Mouse (Mus musculus): Measurements from ENCODE around the gene Pde4d. TPM values are rescaled to one million over a fixed set of nuclear protein-coding genes. Genes with fewer than 3 reads are reported as not detected.

The Pde4d gene
- polyA plus RNA-seq, 1 experiment from 2014 or later: 32.1 TPM

DNA sequence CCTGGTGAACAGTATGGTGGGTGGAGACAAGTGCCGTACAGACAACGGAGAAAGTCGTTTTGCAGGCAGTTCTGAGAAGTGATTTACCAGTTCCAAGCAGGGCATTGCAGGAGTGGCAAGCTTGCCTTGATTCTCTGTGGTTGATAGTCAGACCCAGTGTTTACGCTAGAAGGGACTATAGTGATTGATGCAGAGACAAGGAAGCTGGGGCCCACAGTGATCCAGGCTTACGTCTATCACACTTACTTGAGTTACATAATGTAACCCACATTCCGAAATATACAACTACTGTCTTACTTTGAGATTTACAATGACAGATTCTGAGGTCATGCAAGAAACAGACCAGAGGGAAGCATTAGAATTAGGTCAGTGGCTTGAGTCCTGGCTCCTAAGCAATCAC lies 1414.6 kb downstream of the Pde4d start:
- H3K4me1 ChIP-seq (ENCODE audit: control insufficient read depth, insufficient read depth, low read length): no peaks in the 10 kb centered on the region
- H3K4me2 ChIP-seq (ENCODE audit: low read depth, low read length): no peak overlapping the region
- no peak overlapping the region for H3K4me3 ChIP-seq (ENCODE audit: low read depth, low read length)
- H3K9ac ChIP-seq (replicated peaks; ENCODE audit: low read depth, low read length): no peak overlapping the region
- H3K36me3 ChIP-seq (ENCODE audit: control insufficient read depth, insufficient read depth, low read length): no peaks in the 10 kb centered on the region
- no peaks in the 10 kb centered on the region for H3K27me3 ChIP-seq (ENCODE audit: control insufficient read depth, insufficient read depth, low read length)
- no peaks in the 10 kb centered on the region for H3K9me3 ChIP-seq (ENCODE audit: control insufficient read depth, low read length)
- no peak for ATAC-seq (ENCODE audit: low read depth)
- H3K27ac ChIP-seq (ENCODE audit: low read depth, low read length): no peak overlapping the region
- 88% methylated on average over 6 of the region's 6 CpGs for WGBS

DNA sequence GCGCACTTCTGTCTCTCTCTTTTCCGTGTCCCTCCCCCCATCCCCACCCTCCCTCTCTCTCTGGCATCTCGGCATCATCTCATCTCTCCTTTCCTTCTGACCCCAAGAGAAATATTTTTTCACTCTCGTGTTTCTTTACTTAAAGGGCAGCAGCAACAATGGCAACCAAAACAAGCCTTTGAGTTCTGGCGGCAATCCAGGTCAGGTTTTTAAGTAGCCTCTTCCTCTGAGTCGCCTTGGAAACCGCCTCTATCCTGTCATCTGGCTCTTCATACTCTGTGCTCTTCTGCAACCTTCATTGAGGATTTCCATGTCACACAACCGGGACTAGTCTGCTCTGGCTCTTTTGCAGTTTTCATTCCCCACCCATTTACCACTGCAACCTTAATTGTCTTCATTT lies 1430.6 kb downstream of the Pde4d start:
- no peaks in the 10 kb centered on the region for H3K36me3 ChIP-seq (ENCODE audit: control insufficient read depth, insufficient read depth, low read length)
- H3K4me1 ChIP-seq (ENCODE audit: control insufficient read depth, insufficient read depth, low read length): no peaks in the 10 kb centered on the region
- H3K9ac ChIP-seq (replicated peaks; ENCODE audit: low read depth, low read length): no peak overlapping the region
- H3K4me3 ChIP-seq (ENCODE audit: low read depth, low read length): no peak overlapping the region
- no peak overlapping the region for H3K27ac ChIP-seq (ENCODE audit: low read depth, low read length)
- ATAC-seq (ENCODE audit: low read depth): no peak
- H3K4me2 ChIP-seq (ENCODE audit: low read depth, low read length): no peak overlapping the region
- WGBS: 60% methylated on average over 8 of the region's 8 CpGs
- no peaks in the 10 kb centered on the region for H3K27me3 ChIP-seq (ENCODE audit: control insufficient read depth, insufficient read depth, low read length)
- H3K9me3 ChIP-seq (ENCODE audit: control insufficient read depth, low read length): no peaks in the 10 kb centered on the region

DNA sequence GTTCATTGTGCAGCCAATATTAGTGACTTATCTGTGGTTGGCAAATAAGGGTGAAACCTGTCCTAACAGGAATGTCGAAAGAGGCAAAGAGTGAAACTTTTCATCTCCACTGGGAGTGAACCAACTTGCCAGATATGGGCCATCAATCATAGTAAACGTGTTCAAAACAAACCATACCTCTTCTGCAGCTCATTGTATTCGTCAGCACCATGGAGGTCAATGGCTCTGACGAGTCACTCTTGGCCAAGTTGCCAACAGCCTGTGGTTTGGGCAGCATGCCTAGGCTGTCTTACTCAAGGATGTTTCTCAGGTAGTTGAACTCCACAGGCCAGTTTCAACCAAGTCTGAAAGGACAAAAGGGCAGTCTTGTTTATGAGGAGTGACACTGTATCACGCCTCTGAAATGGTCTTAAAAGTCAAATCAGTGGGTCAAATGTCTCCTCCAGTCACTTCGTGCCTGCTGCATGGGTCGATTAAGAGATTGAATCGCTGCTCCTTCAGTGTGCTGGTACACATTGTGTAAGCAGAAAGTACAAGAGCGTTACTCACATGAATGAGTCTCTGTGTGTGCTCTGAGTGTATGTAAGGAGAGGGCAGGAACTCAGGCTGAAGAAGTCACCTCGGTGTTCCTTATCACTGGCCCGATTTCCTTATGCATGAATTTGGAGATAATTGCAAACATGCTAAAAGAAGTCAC lies 1431.6 kb downstream of the Pde4d start:
- WGBS: 83% methylated on average over 11 of the region's 11 CpGs
- no peak overlapping the region for H3K27ac ChIP-seq (ENCODE audit: low read depth, low read length)
- H3K36me3 ChIP-seq (ENCODE audit: control insufficient read depth, insufficient read depth, low read length): no peaks in the 10 kb centered on the region
- no peak for ATAC-seq (ENCODE audit: low read depth)
- no peaks in the 10 kb centered on the region for H3K4me1 ChIP-seq (ENCODE audit: control insufficient read depth, insufficient read depth, low read length)
- no peaks in the 10 kb centered on the region for H3K27me3 ChIP-seq (ENCODE audit: control insufficient read depth, insufficient read depth, low read length)
- no peaks in the 10 kb centered on the region for H3K9me3 ChIP-seq (ENCODE audit: control insufficient read depth, low read length)
- no peak overlapping the region for H3K9ac ChIP-seq (replicated peaks; ENCODE audit: low read depth, low read length)
- no peak overlapping the region for H3K4me2 ChIP-seq (ENCODE audit: low read depth, low read length)
- H3K4me3 ChIP-seq (ENCODE audit: low read depth, low read length): no peak overlapping the region

DNA sequence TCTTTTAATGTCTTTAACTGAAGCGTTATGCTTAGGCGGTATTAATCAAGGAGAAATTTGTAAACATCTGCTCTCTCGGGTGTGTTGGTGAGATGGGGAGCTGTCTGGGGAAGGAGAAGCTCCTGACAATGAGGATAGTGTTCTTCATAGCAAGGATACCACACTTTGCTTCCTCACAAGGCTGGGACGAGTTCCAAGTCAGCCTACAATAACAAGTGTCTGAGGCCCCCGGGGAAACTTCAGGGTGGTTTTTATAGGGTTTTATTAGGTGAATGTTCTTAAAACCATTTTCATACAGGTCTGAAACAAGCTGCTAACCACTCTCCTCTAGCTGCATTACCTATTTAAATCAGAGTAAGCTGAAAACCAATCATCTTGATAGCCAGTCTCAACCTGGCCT lies 1433.9 kb downstream of the Pde4d start:
- H3K9me3 ChIP-seq (ENCODE audit: control insufficient read depth, low read length): no peaks in the 10 kb centered on the region
- no peak overlapping the region for H3K9ac ChIP-seq (replicated peaks; ENCODE audit: low read depth, low read length)
- no peak overlapping the region for H3K27ac ChIP-seq (ENCODE audit: low read depth, low read length)
- no peaks in the 10 kb centered on the region for H3K27me3 ChIP-seq (ENCODE audit: control insufficient read depth, insufficient read depth, low read length)
- WGBS: 72% methylated on average over 5 of the region's 5 CpGs
- no peak for ATAC-seq (ENCODE audit: low read depth)
- H3K4me3 ChIP-seq (ENCODE audit: low read depth, low read length): no peak overlapping the region
- no peaks in the 10 kb centered on the region for H3K4me1 ChIP-seq (ENCODE audit: control insufficient read depth, insufficient read depth, low read length)
- no peaks in the 10 kb centered on the region for H3K36me3 ChIP-seq (ENCODE audit: control insufficient read depth, insufficient read depth, low read length)
- no peak overlapping the region for H3K4me2 ChIP-seq (ENCODE audit: low read depth, low read length)

DNA sequence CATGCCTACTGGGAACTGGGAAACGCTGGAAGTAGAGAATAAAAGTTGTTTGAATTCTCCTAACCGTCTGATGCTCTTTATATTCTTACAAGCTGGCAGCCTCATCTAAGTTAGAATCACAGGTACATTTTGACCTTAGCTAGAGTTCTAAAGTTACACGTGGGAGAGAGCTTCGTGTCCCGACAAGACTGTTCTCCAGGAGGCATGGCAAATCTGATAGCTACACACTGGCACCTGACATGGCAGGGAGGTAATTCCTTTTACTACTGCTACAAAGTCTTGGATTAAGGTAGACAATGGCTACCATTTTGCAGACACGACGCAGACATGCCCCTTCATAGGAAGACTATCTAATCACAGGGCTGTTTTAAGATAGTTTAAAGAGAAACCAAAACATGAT lies 1435.1 kb downstream of the Pde4d start:
- 91% methylated on average over 7 of the region's 7 CpGs for WGBS
- Histone ChIP-seq H3K36me3 (ENCODE audit: control insufficient read depth, insufficient read depth, low read length) (no peaks in the 10 kb centered on the region), H3K9ac (replicated peaks; ENCODE audit: low read depth, low read length) (no peak overlapping the region), H3K27ac (ENCODE audit: low read depth, low read length) (no peak overlapping the region), H3K4me2 (ENCODE audit: low read depth, low read length) (no peak overlapping the region), H3K27me3 (ENCODE audit: control insufficient read depth, insufficient read depth, low read length) (no peaks in the 10 kb centered on the region), H3K4me1 (ENCODE audit: control insufficient read depth, insufficient read depth, low read length) (no peaks in the 10 kb centered on the region), H3K4me3 (ENCODE audit: low read depth, low read length) (no peak overlapping the region), H3K9me3 (ENCODE audit: control insufficient read depth, low read length) (no peaks in the 10 kb centered on the region)
- no peak for ATAC-seq (ENCODE audit: low read depth)

DNA sequence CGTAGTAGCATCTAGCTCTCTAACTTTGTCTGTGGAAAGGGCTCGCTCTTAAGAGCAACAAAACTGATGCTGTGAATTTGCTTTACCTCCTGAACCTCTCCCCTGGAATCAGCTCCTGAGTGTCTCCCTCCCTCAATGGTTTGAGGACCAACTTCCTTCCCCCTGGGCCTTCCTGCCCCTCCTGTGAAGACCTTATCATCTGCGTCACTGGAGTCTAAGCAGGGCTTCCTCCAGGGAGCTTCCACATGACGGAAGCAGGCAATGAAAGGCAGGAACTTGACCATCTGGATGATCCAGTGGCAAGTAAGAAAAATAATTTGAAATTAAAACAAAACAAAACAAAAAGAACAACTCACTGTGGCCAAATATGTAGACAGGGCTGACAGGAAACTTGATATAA lies 1438.5 kb downstream of the Pde4d start:
- WGBS: 81% methylated on average over 4 of the region's 4 CpGs
- Histone ChIP-seq H3K27ac (ENCODE audit: low read depth, low read length) (no peak overlapping the region), H3K27me3 (ENCODE audit: control insufficient read depth, insufficient read depth, low read length) (no peaks in the 10 kb centered on the region), H3K4me1 (ENCODE audit: control insufficient read depth, insufficient read depth, low read length) (no peaks in the 10 kb centered on the region), H3K9me3 (ENCODE audit: control insufficient read depth, low read length) (no peaks in the 10 kb centered on the region), H3K9ac (replicated peaks; ENCODE audit: low read depth, low read length) (no peak overlapping the region), H3K4me2 (ENCODE audit: low read depth, low read length) (no peak overlapping the region), H3K36me3 (ENCODE audit: control insufficient read depth, insufficient read depth, low read length) (no peaks in the 10 kb centered on the region), H3K4me3 (ENCODE audit: low read depth, low read length) (no peak overlapping the region)
- ATAC-seq (ENCODE audit: low read depth): no peak

DNA sequence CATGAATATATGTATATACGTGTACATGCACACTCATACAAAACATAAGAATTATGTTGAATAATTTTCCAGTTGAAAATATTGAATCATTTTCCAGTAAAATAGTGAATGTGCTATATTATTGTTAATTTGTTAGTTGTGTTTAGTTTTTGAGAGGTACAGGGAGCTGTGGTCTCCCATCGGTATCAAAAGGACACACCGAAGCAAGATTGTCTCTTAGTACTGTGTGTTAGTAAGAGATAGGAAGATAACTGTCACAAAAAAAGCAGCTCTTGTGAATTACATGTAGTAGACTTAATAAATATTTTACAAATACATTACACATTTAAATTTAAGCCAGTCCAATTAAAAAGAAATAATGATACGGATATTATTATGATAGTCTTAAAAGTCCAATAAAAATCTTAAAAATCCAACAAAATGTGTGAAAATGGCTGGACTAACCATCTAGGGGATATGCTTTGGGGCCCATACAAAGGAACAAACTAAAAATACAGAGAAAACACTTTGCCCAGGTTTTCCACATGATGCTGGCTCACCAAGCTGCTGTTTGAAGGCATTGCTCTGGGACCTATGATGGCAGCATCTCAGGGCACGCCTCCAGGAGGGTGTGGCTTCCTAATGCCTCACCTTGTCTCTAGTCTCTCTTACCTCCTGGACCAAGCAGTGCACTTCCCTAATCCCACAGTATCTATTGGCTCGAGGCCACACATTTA lies 1441.6 kb downstream of the Pde4d start:
- WGBS: 84% methylated on average over 6 of the region's 6 CpGs
- no peak overlapping the region for H3K9ac ChIP-seq (replicated peaks; ENCODE audit: low read depth, low read length)
- H3K9me3 ChIP-seq (ENCODE audit: control insufficient read depth, low read length): no peaks in the 10 kb centered on the region
- no peaks in the 10 kb centered on the region for H3K27me3 ChIP-seq (ENCODE audit: control insufficient read depth, insufficient read depth, low read length)
- H3K4me3 ChIP-seq (ENCODE audit: low read depth, low read length): no peak overlapping the region
- no peak overlapping the region for H3K4me2 ChIP-seq (ENCODE audit: low read depth, low read length)
- no peak for ATAC-seq (ENCODE audit: low read depth)
- no peak overlapping the region for H3K27ac ChIP-seq (ENCODE audit: low read depth, low read length)
- H3K4me1 ChIP-seq (ENCODE audit: control insufficient read depth, insufficient read depth, low read length): no peaks in the 10 kb centered on the region
- H3K36me3 ChIP-seq (ENCODE audit: control insufficient read depth, insufficient read depth, low read length): no peaks in the 10 kb centered on the region

DNA sequence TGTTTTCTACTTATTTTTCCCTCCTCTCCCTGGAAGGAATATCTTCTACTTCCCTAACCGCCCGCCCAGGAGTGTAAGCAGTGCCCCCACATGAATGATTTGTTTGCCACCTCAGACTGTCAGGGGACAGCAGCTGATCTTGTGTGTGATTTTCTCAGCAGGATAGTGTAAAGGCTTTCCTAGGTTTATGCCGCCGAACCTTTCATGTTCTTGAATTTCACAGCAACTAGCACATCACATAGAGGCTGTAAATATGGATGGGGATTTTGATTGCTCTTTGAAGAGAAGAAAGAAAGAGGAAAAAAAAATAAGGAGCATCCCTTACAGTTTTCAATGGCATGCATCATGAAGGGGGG lies 1442.1 kb downstream of the Pde4d start:
- Histone ChIP-seq H3K4me1 (ENCODE audit: control insufficient read depth, insufficient read depth, low read length) (no peaks in the 10 kb centered on the region), H3K27ac (ENCODE audit: low read depth, low read length) (no peak overlapping the region), H3K9ac (replicated peaks; ENCODE audit: low read depth, low read length) (no peak overlapping the region), H3K36me3 (ENCODE audit: control insufficient read depth, insufficient read depth, low read length) (no peaks in the 10 kb centered on the region), H3K9me3 (ENCODE audit: control insufficient read depth, low read length) (no peaks in the 10 kb centered on the region), H3K4me3 (ENCODE audit: low read depth, low read length) (no peak overlapping the region), H3K27me3 (ENCODE audit: control insufficient read depth, insufficient read depth, low read length) (no peaks in the 10 kb centered on the region), H3K4me2 (ENCODE audit: low read depth, low read length) (no peak overlapping the region)
- no peak for ATAC-seq (ENCODE audit: low read depth)
- 58% methylated on average over 4 of the region's 4 CpGs for WGBS

DNA sequence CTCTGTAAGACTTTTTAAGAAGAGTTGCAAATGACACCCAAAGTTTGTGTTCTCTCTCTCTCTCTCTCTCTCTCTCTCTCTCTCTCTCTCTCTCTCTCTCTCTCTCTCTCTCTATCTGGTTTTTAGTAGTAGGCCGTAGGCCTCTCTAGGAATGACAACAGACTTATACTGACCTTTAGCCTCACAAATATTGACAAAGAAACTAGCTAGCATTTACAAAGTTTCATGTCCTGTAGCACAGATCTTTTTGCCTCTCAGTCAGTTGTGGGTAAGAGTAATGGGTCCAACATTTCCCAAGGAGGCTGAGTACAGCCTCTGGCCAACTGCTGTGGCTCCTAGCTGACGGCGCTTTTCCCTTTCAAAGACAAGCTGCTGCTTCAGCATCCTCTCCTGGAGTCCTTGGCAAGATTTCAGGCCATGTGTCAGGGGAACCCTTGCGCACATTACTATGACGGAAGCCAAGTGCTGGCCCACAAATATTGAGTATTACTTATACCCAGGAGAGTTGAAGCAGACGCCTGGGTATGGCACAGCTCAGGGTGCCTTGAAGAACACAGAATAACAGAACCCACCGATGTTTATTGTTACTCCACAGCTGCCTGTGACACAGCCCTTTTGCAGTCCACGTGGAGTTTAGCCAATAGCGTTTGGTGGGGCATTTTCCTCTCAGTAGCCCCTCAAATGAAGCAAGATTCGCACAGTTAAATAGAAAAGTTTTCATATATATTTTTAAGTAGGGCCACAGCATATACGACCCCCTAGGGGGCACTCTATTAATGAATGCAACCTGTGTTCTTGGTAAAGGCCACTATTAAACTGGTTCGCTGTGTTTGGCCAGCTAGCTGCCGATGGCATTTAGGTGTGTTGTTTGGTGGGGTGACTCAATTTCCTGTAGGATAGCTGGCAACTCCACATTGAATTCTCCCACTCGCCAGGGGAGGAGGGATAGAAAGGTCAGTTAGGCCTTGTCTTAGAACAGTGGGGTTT lies 1450.0 kb downstream of the Pde4d start:
- Histone ChIP-seq H3K4me2 (ENCODE audit: low read depth, low read length) (no peak overlapping the region), H3K9me3 (ENCODE audit: control insufficient read depth, low read length) (no peaks in the 10 kb centered on the region), H3K36me3 (ENCODE audit: control insufficient read depth, insufficient read depth, low read length) (no peaks in the 10 kb centered on the region), H3K9ac (replicated peaks; ENCODE audit: low read depth, low read length) (no peak overlapping the region), H3K27ac (ENCODE audit: low read depth, low read length) (no peak overlapping the region), H3K4me3 (ENCODE audit: low read depth, low read length) (no peak overlapping the region), H3K4me1 (ENCODE audit: control insufficient read depth, insufficient read depth, low read length) (peaks cover 8% of the 10 kb centered on the region), H3K27me3 (ENCODE audit: control insufficient read depth, insufficient read depth, low read length) (no peaks in the 10 kb centered on the region)
- ATAC-seq (ENCODE audit: low read depth): no peak
- WGBS: 65% methylated on average over 14 of the region's 14 CpGs

Data from neural tube, embryonic 14.5 days (tissue).